Mouse (Mus musculus): ENCODE measurements around the gene Fhad1. TPM values are rescaled to one million over a fixed set of nuclear protein-coding genes. Genes with fewer than 3 reads are reported as not detected.

Gene Fhad1
- polyA plus RNA-seq, 1 experiment from 2014 or later: 5.4 TPM

- no peak for DNase-seq (ENCODE audit: low spot score)
- ATAC-seq (ENCODE audit: low FRiP score): no peak
- Histone ChIP-seq H3K4me3 (replicated peaks; ENCODE audit: low read length) (no peak overlapping the region), H3K4me1 (replicated peaks; ENCODE audit: control insufficient read depth, insufficient read depth, low read length) (peaks cover 13% of the 10 kb centered on the region), H3K27ac (no peak overlapping the region), H3K9ac (no peak overlapping the region), H3K27me3 (ENCODE audit: control insufficient read depth, insufficient read depth, low read length) (no peaks in the 10 kb centered on the region), H3K4me2 (replicated peaks) (no peak overlapping the region), H3K9me3 (ENCODE audit: control insufficient read depth, low read length) (no peaks in the 10 kb centered on the region), H3K36me3 (replicated peaks; ENCODE audit: control insufficient read depth, insufficient read depth) (no peaks in the 10 kb centered on the region)
- 80% methylated on average over 7 of the region's 7 CpGs for WGBS
Measured at GRCm38 (mm10) chr4:141878621-141879020, 136.3 kb downstream of the Fhad1 start.

GRCm38 (mm10) chr4:141875481-141876108, 139.3 kb downstream of the Fhad1 start:
- DNase-seq (ENCODE audit: low spot score): peak; percentile 38
- WGBS: 12% methylated on average over 8 of the region's 8 CpGs
- peak overlapping the region; percentile 81 for H3K4me2 ChIP-seq (replicated peaks)

DNA sequence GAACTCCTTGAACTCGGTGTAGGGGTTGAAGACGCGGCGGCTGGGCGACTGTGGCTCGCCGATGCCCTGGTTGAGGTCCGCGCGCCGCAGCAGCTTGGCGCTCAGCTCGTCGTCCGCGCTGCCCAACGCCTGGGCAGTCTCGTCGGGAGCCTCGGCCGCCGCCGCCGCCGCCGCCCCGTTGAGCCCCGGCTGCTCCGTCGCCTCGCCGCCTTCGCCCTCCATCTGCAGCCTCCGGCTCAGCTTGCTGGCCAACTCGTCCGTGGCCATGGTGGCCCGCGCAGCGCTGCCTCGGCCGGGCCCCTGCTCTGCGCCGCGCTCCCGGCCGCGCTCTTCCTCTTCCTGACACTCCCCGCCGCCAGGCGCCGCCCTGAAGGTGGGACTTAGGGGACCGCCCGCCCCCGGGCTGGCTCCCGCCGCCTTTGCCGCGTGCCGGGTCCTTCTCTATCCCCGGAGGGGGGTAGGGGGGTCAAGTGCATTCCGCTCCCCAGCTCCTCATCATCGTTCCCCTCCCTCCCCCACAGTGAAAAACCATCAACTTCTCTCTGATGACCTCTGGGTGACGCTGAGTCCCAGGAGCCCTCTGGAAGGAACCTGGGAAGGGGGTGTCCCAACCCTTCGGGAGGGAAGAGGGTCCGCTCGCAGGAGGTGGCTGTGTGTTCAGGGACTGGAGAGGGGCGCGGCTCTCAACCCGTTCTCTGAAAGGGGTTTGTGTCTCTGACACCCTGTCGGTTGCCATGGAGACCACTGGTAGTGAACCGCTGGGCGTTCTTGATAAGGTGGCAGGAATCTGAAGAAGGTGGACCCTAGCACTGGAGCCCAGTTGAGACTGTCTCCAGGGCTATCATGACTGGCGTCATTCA, 140.1 kb downstream of the Fhad1 start, which contains the start of gene Efhd2:
TSS of gene Efhd2 (minus strand) at position 320 of the 860 bp plus-strand sequence.
- no peaks in the 10 kb centered on the region for H3K27me3 ChIP-seq (ENCODE audit: control insufficient read depth, insufficient read depth, low read length)
- WGBS: under 1% methylated on average over 70 of the region's 73 CpGs
- peak within 1 kb of the TSS; percentile 76 for H3K9ac ChIP-seq
- H3K4me1 ChIP-seq (replicated peaks; ENCODE audit: control insufficient read depth, insufficient read depth, low read length): peaks cover 43% of the 10 kb centered on the region
- H3K4me2 ChIP-seq (replicated peaks): peak within 1 kb of the TSS; percentile 81
- peak; percentile 78 for DNase-seq (ENCODE audit: low spot score)
- ATAC-seq (ENCODE audit: low FRiP score): peak; percentile 88
- H3K4me3 ChIP-seq (replicated peaks; ENCODE audit: low read length): peak within 1 kb of the TSS; percentile 76
- peak within 1 kb of the TSS; percentile 81 for H3K27ac ChIP-seq
- no peaks in the 10 kb centered on the region for H3K36me3 ChIP-seq (replicated peaks; ENCODE audit: control insufficient read depth, insufficient read depth)
- H3K9me3 ChIP-seq (ENCODE audit: control insufficient read depth, low read length): no peaks in the 10 kb centered on the region

More at GRCm38 (mm10) chr4:141875481-141876108, 139.3 kb downstream of the Fhad1 start:
- Histone ChIP-seq H3K27ac (peak overlapping the region; percentile 81), H3K36me3 (replicated peaks; ENCODE audit: control insufficient read depth, insufficient read depth) (no peaks in the 10 kb centered on the region), H3K4me3 (replicated peaks; ENCODE audit: low read length) (peak overlapping the region; percentile 76), H3K9me3 (ENCODE audit: control insufficient read depth, low read length) (no peaks in the 10 kb centered on the region), H3K27me3 (ENCODE audit: control insufficient read depth, insufficient read depth, low read length) (no peaks in the 10 kb centered on the region), H3K9ac (peak overlapping the region; percentile 76), H3K4me1 (replicated peaks; ENCODE audit: control insufficient read depth, insufficient read depth, low read length) (peaks cover 35% of the 10 kb centered on the region)
- ATAC-seq (ENCODE audit: low FRiP score): 0 out of 2 replicates have a peak, but pooled peaks have one; percentile 23

GRCm38 (mm10) chr4:141874111-141874600, 140.7 kb downstream of the Fhad1 start:
- under 1% methylated on average over 19 of the region's 19 CpGs for WGBS
- no peaks in the 10 kb centered on the region for H3K9me3 ChIP-seq (ENCODE audit: control insufficient read depth, low read length)
- ATAC-seq (ENCODE audit: low FRiP score): peak; percentile 19; the same call in 1 of the 2 replicates
- H3K4me3 ChIP-seq (replicated peaks; ENCODE audit: low read length): peak overlapping the region; percentile 76
- H3K27ac ChIP-seq: peak overlapping the region; percentile 81
- H3K4me1 ChIP-seq (replicated peaks; ENCODE audit: control insufficient read depth, insufficient read depth, low read length): peaks cover 46% of the 10 kb centered on the region
- peak overlapping the region; percentile 81 for H3K4me2 ChIP-seq (replicated peaks)
- H3K27me3 ChIP-seq (ENCODE audit: control insufficient read depth, insufficient read depth, low read length): no peaks in the 10 kb centered on the region
- peak overlapping the region; percentile 76 for H3K9ac ChIP-seq
- DNase-seq (ENCODE audit: low spot score): no peak
- H3K36me3 ChIP-seq (replicated peaks; ENCODE audit: control insufficient read depth, insufficient read depth): no peaks in the 10 kb centered on the region

DNA sequence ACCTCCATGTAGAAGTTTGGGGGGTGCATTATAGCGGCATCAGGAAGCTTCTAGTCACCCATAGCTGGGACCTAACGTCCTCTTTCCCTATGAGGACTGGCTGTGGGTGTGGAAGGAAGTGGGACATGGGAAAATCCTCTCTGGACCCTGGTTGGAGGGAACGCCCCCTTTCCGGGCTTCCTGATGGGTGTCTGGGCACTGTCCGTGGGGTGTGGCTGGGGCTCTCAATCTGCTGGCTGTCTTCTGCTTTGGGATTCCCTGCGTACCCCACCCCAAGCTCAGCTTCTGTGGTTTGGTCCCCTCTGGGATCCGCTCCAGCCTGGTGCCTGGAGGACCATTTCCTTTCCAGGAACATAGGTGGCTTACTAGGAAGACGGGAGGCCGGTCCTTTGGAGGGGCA, 141.9 kb downstream of the Fhad1 start:
- DNase-seq (ENCODE audit: low spot score): no peak
- Histone ChIP-seq H3K9me3 (ENCODE audit: control insufficient read depth, low read length) (no peaks in the 10 kb centered on the region), H3K4me2 (replicated peaks) (peak overlapping the region; percentile 81), H3K27ac (peak overlapping the region; percentile 38; the same call in 1 of the 2 replicates), H3K36me3 (replicated peaks; ENCODE audit: control insufficient read depth, insufficient read depth) (no peaks in the 10 kb centered on the region), H3K4me1 (replicated peaks; ENCODE audit: control insufficient read depth, insufficient read depth, low read length) (peaks cover 52% of the 10 kb centered on the region), H3K4me3 (replicated peaks; ENCODE audit: low read length) (peak overlapping the region; percentile 76), H3K9ac (peak overlapping the region; percentile 76), H3K27me3 (ENCODE audit: control insufficient read depth, insufficient read depth, low read length) (no peaks in the 10 kb centered on the region)
- ATAC-seq (ENCODE audit: low FRiP score): no peak
- WGBS: 77% methylated on average over 9 of the region's 9 CpGs

DNA sequence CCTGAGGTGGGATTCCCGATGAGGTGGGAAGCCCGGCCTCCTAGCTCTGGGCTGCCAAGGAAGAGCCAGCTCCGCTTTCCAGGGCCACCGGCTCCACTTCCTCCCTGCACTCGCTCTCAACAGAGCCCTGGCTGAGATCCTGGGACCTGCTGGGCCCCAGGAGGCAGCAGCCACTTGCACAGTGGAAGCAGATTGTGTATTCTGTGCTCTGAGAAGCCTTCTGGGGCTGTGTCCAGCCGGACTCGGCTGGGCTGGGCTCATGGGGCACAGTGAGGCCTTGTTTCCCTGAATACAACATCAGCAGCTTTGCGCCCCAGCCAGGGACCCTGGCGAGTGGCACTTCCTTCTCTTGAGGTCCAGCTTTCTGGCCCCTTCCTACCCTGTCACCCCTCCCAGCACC, 143.0 kb downstream of the Fhad1 start:
- Histone ChIP-seq H3K9me3 (ENCODE audit: control insufficient read depth, low read length) (no peaks in the 10 kb centered on the region), H3K27me3 (ENCODE audit: control insufficient read depth, insufficient read depth, low read length) (no peaks in the 10 kb centered on the region), H3K4me3 (replicated peaks; ENCODE audit: low read length) (peak overlapping the region; percentile 76; the same call in 1 of the 2 replicates), H3K27ac (peak overlapping the region; percentile 38), H3K4me1 (replicated peaks; ENCODE audit: control insufficient read depth, insufficient read depth, low read length) (peaks cover 61% of the 10 kb centered on the region), H3K4me2 (replicated peaks) (peak overlapping the region; percentile 81), H3K9ac (0 out of 2 replicates have a peak overlapping the region, but pooled peaks have one; percentile 76), H3K36me3 (replicated peaks; ENCODE audit: control insufficient read depth, insufficient read depth) (no peaks in the 10 kb centered on the region)
- 44% methylated on average over 9 of the region's 9 CpGs for WGBS
- DNase-seq (ENCODE audit: low spot score) (peak; percentile 49), ATAC-seq (ENCODE audit: low FRiP score) (no peak)

- Histone ChIP-seq H3K27me3 (ENCODE audit: control insufficient read depth, insufficient read depth, low read length) (no peaks in the 10 kb centered on the region), H3K4me1 (replicated peaks; ENCODE audit: control insufficient read depth, insufficient read depth, low read length) (peaks cover 67% of the 10 kb centered on the region), H3K9ac (no peak overlapping the region), H3K4me3 (replicated peaks; ENCODE audit: low read length) (no peak overlapping the region), H3K27ac (peak overlapping the region; percentile 5; the same call in 1 of the 2 replicates), H3K9me3 (ENCODE audit: control insufficient read depth, low read length) (no peaks in the 10 kb centered on the region), H3K36me3 (replicated peaks; ENCODE audit: control insufficient read depth, insufficient read depth) (no peaks in the 10 kb centered on the region), H3K4me2 (replicated peaks) (peak overlapping the region; percentile 81)
- DNase-seq (ENCODE audit: low spot score) (no peak), ATAC-seq (ENCODE audit: low FRiP score) (no peak)
- 100% methylated on average over 3 of the region's 3 CpGs for WGBS
Measured at GRCm38 (mm10) chr4:141871333-141871725, 143.6 kb downstream of the Fhad1 start.

- Histone ChIP-seq H3K27ac (no peak overlapping the region), H3K4me2 (replicated peaks) (no peak overlapping the region), H3K36me3 (replicated peaks; ENCODE audit: control insufficient read depth, insufficient read depth) (no peaks in the 10 kb centered on the region), H3K4me3 (replicated peaks; ENCODE audit: low read length) (no peak overlapping the region), H3K27me3 (ENCODE audit: control insufficient read depth, insufficient read depth, low read length) (no peaks in the 10 kb centered on the region), H3K4me1 (replicated peaks; ENCODE audit: control insufficient read depth, insufficient read depth, low read length) (peaks cover 70% of the 10 kb centered on the region), H3K9me3 (ENCODE audit: control insufficient read depth, low read length) (no peaks in the 10 kb centered on the region), H3K9ac (no peak overlapping the region)
- DNase-seq (ENCODE audit: low spot score) (no peak), ATAC-seq (ENCODE audit: low FRiP score) (no peak)
- WGBS: 61% methylated on average over 11 of the region's 11 CpGs
Measured at GRCm38 (mm10) chr4:141870666-141871332, 144.1 kb downstream of the Fhad1 start.
